Mouse (Mus musculus) liver, postnatal 0 days (tissue): ENCODE results near the gene Ppp1r15b. TPM values are rescaled to one million over a fixed set of nuclear protein-coding genes. Genes with fewer than 3 reads are reported as not detected.
A peak's percentile ranks its signal among the peaks of the same experiment; 100 is the strongest.

ENCODE experiments used
- ATAC-seq: fragments of 200-750 bp; cut with Nextera tagmentation; 2 replicates; pipeline ENCODE4 v1.8.0; 2017; ENCODE audit warnings: mild to moderate bottlenecking, moderate library complexity
- DNase-seq: peaks from one replicate; pipeline ENCODE4 v3.0.0-alpha.2; 2016
- H3K27ac ChIP-seq: fragments of 300-500 bp; sonication (generic); 2 replicates; pipeline ENCODE4 v1.5.1; 2014; ENCODE audit warnings: antibody characterized with exemption, moderate library complexity, mild to moderate bottlenecking, low read depth
- H3K27me3 ChIP-seq: fragments of 300-500 bp; sonication (generic); 2 replicates; pipeline ENCODE4 v1.6.1; 2014; ENCODE audit warnings: low read length, control low read depth, mixed read lengths; ENCODE audit not compliant: insufficient read depth
- H3K36me3 ChIP-seq: fragments of 300-500 bp; sonication (generic); replicated peaks from 2 replicates; pipeline ENCODE4 v1.6.1; 2014; ENCODE audit warnings: mild to moderate bottlenecking, control low read depth, low read length, moderate library complexity, mixed read lengths; ENCODE audit not compliant: insufficient read depth
- H3K4me1 ChIP-seq: fragments of 300-500 bp; sonication (generic); 2 replicates; pipeline ENCODE4 v1.6.1; 2014; ENCODE audit warnings: antibody characterized with exemption, mild to moderate bottlenecking, control low read depth; ENCODE audit not compliant: insufficient read depth
- H3K4me2 ChIP-seq: fragments of 300-500 bp; sonication (generic); 2 replicates; pipeline ENCODE4 v1.6.1; 2014; ENCODE audit warnings: low read depth, mild to moderate bottlenecking, low read length, moderate library complexity, mixed read lengths
- H3K4me3 ChIP-seq: fragments of 300-500 bp; sonication (generic); 2 replicates; pipeline ENCODE4 v1.5.1; 2014; ENCODE audit warnings: low read depth, low read length
- H3K9ac ChIP-seq: fragments of 300-500 bp; sonication (generic); replicated peaks from 2 replicates; pipeline ENCODE4 v1.6.1; 2014; ENCODE audit warnings: mild to moderate bottlenecking, moderate library complexity
- H3K9me3 ChIP-seq: fragments of 300-500 bp; sonication (generic); 2 replicates; pipeline ENCODE4 v1.6.1; 2016; ENCODE audit warnings: mild to moderate bottlenecking, control low read depth, low read length, mixed read lengths
- CTCF ChIP-seq: sonication (generic); IDR thresholded peaks from 2 replicates; pipeline ENCODE4 v1.5.1; 2016; ENCODE audit warnings: antibody characterized with exemption, low read depth
- EP300 ChIP-seq: IDR thresholded peaks from 2 replicates; pipeline ENCODE4 v1.6.1; 2016; ENCODE audit warnings: antibody characterized with exemption, low read depth, mild to moderate bottlenecking
- WGBS: fragments of 180-500 bp; shearing (Covaris S2); extraction: QIAGEN DNeasy Blood & Tissue Kit; methylation state at CpG from one replicate; pipeline ENCODE4 v1.1.7; 2014; ENCODE audit not compliant: insufficient replicate concordance; 5-methylcytosine and 5-hydroxymethylcytosine counted together
- polyA plus RNA-seq: library from polyadenylated mRNA; unstranded; fragments of >200 nt; fragmentation: Nextera tagmentation; extraction: Ambion mirVana; gene quantifications from 2 replicates; pipeline ENCODE4 v1.2.1, GENCODE M21; 2015

Ppp1r15b gene
- polyA plus RNA-seq, 1 experiment from 2014 or later, result 27.0 TPM

DNA sequence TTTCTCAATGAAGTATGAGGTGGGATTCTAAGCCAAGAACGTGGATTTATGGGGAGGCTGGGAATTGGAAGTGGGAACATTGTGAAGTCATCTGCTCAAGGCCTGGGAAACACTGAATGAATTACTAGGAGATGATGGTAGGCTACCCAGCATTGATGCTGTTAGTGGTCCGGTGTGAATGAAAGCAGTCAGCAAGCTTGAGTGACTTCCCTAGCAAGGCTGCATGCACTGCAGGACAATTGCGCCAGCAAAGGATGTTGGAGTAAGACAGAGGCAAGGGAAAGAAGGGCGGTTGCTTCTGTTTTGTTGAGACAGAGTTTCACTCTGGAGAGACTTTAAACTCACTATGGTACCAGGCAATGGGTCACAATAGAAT, 4.6 kb upstream of the Ppp1r15b start:
- H3K4me3 ChIP-seq, result no peak overlapping the region
- H3K9me3 ChIP-seq, result no peaks in the 10 kb centered on the region
- no peak overlapping the region for H3K9ac ChIP-seq
- H3K36me3 ChIP-seq, result no peaks in the 10 kb centered on the region
- ATAC-seq (no peak), DNase-seq (no peak)
- WGBS, result 72% methylated on average over 4 of the region's 4 CpGs
- no peak overlapping the region for H3K4me2 ChIP-seq
- no peaks in the 10 kb centered on the region for H3K27me3 ChIP-seq
- H3K4me1 ChIP-seq, result peaks cover 24% of the 10 kb centered on the region
- no peak for TF ChIP-seq CTCF
- TF ChIP-seq EP300, result no peak
- H3K27ac ChIP-seq, result no peak overlapping the region

DNA sequence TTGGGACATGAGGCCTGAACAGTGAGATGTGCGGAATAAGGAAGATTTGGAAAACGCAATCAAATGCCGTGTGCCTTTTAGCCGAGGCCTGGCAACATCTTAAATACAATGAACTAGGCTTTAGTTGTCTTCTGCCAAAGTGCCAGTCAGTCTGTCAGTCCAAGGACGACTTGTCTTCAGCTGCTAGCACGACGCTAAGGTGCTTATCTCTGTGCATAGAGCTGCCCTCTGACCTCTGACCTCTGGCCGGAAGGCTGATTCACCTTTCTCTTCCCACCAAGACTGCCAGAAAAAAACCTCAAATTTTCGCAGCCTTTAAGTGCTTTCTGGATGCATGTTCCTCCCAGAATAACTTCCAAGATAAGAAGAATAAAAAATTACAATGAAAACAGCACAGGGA, 3.6 kb upstream of the Ppp1r15b start:
- H3K9me3 ChIP-seq, result no peaks in the 10 kb centered on the region
- no peaks in the 10 kb centered on the region for H3K27me3 ChIP-seq
- 57% methylated on average over 9 of the region's 9 CpGs for WGBS
- H3K27ac ChIP-seq, result no peak overlapping the region
- no peak for TF ChIP-seq EP300
- no peak for TF ChIP-seq CTCF
- H3K4me2 ChIP-seq, result no peak overlapping the region
- no peak overlapping the region for H3K9ac ChIP-seq
- peaks cover 21% of the 10 kb centered on the region for H3K4me1 ChIP-seq
- H3K36me3 ChIP-seq, result no peaks in the 10 kb centered on the region
- no peak overlapping the region for H3K4me3 ChIP-seq
- no peak for ATAC-seq
- DNase-seq, result no peak

DNA sequence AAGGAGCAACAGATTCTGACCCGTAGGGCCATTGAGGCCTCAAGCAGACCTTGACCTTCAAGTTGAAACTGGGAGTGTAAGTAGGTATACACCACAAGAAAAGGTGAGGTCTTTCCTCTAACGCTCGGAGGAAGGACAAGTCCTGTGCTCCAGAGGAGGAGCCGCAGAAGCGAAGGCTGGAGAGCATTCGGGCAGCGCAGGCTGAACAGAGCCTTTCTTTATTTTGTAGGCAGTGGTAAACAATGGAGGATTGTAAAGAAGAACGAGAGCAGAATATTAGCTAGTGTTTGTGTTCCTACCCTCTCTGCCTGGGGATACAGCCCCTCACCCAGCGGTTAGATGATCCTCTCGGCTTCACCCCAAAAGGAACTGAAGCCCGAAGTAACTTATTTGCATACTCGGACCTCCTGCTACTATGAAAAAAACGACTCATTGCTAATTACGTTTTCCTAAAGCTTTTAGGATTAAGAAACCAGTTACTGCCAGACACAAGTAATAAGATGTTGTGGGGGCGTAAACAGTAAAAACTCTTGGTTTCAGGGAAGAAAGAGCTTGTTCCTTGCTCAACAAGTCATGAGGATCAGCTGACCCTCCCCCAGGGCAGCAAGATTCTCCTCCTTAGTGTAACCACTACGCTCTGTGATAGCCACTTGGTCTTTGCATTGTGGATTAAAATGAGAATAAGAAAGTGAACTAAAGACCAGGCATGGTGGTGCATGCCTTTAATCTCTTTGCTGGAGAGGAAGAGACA, 1.3 kb upstream of the Ppp1r15b start:
- 33% methylated on average over 16 of the region's 16 CpGs for WGBS
- peak overlapping the region; percentile 85 for H3K4me2 ChIP-seq
- H3K36me3 ChIP-seq, result peaks cover 13% of the 10 kb centered on the region
- H3K9ac ChIP-seq, result peak overlapping the region; percentile 49
- H3K4me3 ChIP-seq, result peak overlapping the region; percentile 82
- no peaks in the 10 kb centered on the region for H3K27me3 ChIP-seq
- H3K9me3 ChIP-seq, result no peaks in the 10 kb centered on the region
- peaks cover 14% of the 10 kb centered on the region for H3K4me1 ChIP-seq
- peak overlapping the region; percentile 98 for H3K27ac ChIP-seq
- peak; percentile 33 for DNase-seq
- no peak for ATAC-seq
- TF ChIP-seq EP300 (no peak), CTCF (no peak)

DNA sequence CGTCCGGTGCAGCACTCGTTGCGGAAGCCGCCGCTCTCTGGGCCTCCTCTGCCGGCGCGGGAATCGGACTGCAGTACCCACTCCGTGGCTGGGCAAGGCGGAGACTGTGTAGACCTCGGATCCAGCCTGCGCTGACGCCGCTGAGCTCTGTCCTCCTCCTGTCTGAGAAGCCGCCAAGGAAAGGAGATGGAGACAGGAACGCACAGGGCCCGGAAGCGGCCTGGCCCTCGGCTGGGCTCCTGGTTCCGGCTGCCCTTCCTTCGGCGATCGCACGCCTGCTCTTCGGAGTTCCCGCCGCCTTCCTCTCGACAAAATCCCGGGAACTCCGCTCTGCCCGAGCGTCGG, 590 bp downstream of the Ppp1r15b start:
- no peak for DNase-seq
- Histone ChIP-seq H3K4me1 (peaks cover 17% of the 10 kb centered on the region), H3K4me2 (peak overlapping the region; percentile 85), H3K27ac (peak overlapping the region; percentile 98), H3K4me3 (peak overlapping the region; percentile 82), H3K9me3 (no peaks in the 10 kb centered on the region), H3K36me3 (peaks cover 25% of the 10 kb centered on the region), H3K27me3 (no peaks in the 10 kb centered on the region), H3K9ac (peak overlapping the region; percentile 88)
- WGBS, result under 1% methylated on average over 35 of the region's 35 CpGs
- TF ChIP-seq EP300 (no peak), CTCF (no peak)
- no peak; the same call in 1 of the 2 replicates for ATAC-seq

DNA sequence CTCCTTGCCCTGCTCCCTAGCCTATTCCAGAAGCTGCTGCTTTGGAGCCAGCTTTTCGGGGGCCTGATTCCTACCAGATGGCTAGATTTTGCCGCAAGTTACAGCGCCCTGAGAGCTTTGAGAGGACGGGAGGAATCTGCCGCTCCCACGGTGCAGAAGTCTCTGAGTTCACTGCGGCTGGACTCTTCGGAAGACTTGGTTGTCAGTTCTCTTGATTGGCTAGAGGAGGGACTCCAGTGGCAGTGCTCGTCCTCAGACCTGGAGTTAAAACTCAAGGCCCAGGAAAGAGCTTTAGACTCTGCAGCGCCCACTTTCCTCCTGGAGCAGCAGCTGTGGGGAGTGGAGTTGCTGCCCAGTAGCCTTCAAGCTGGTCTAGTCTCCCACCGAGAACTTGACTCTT, 993 bp downstream of the Ppp1r15b start:
- DNase-seq, result peak; percentile 45
- TF ChIP-seq EP300 (no peak), CTCF (no peak)
- Histone ChIP-seq H3K4me1 (peaks cover 17% of the 10 kb centered on the region), H3K27ac (peak overlapping the region; percentile 98), H3K9me3 (no peaks in the 10 kb centered on the region), H3K4me3 (peak overlapping the region; percentile 82), H3K4me2 (peak overlapping the region; percentile 85), H3K9ac (peak overlapping the region; percentile 88), H3K27me3 (no peaks in the 10 kb centered on the region), H3K36me3 (peaks cover 29% of the 10 kb centered on the region)
- ATAC-seq, result no peak
- WGBS, result under 1% methylated on average over 11 of the region's 11 CpGs

DNA sequence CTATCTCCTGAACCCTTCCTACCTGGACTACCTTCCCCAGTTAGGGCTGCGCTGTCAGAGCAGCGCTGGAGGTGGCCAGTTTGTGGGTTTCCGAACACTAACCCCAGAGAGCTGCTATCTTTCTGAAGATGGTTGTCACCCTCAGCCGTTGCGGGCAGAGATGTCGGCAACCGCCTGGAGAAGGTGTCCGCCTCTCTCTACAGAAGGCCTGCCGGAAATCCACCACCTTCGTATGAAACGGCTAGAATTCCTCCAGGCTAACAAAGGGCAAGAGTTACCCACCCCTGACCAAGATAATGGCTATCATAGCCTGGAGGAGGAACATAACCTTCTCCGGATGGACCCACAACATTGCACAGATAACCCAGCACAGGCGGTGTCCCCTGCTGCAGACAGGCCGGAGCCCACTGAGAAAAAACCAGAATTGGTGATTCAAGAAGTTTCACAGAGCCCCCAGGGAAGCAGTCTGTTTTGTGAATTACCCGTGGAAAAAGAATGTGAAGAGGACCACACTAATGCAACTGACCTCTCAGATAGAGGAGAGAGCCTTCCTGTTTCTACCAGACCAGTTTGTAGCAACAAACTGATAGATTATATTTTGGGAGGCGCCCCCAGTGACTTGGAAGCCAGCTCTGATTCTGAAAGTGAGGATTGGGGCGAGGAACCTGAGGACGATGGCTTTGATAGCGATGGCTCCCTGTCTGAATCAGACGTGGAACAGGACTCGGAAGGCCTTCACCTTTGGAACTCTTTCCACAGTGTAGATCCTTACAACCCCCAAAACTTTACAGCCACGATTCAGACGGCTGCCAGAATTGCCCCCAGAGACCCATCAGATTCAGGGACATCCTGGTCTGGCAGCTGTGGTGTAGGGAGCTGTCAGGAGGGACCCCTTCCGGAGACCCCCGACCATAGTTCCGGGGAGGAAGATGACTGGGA, 1.7 kb downstream of the Ppp1r15b start:
- H3K27me3 ChIP-seq, result no peaks in the 10 kb centered on the region
- peak overlapping the region; percentile 88 for H3K9ac ChIP-seq
- peak; percentile 36 for DNase-seq
- H3K4me1 ChIP-seq, result peaks cover 17% of the 10 kb centered on the region
- peak overlapping the region; percentile 98 for H3K27ac ChIP-seq
- no peak for TF ChIP-seq EP300
- TF ChIP-seq CTCF, result no peak
- H3K4me2 ChIP-seq, result peak overlapping the region; percentile 85
- H3K9me3 ChIP-seq, result no peaks in the 10 kb centered on the region
- WGBS, result 2% methylated on average over 26 of the region's 26 CpGs
- peaks cover 36% of the 10 kb centered on the region for H3K36me3 ChIP-seq
- peak overlapping the region; percentile 82 for H3K4me3 ChIP-seq
- ATAC-seq, result no peak
